Mouse (Mus musculus): ENCODE data around the gene Gm28038. TPM values are rescaled to one million over a fixed set of nuclear protein-coding genes. Genes with fewer than 3 reads are reported as not detected.

The Gm28038 gene
- polyA plus RNA-seq, 3 experiments from 2014 or later: 7.1 TPM; not detected in 2

GRCm38 (mm10) chr2:30286192-30287026 is 5.6 kb downstream of the Gm28038 start, which contains the start of the genes Dolk and Nup188:
Gene Dolk, minus strand, starts transcription at chr2:30286334.
Gene Nup188, plus strand, starts transcription at chr2:30286397.
- ATAC-seq: peak; percentile 93

GRCm38 (mm10) chr2:30287027-30287373 is 6.2 kb downstream of the Gm28038 start:
- ATAC-seq: no peak

GRCm38 (mm10) chr2:30299525-30299924 is 18.7 kb downstream of the Gm28038 start:
- ATAC-seq: no peak

- no peak for ATAC-seq
Measured at GRCm38 (mm10) chr2:30299966-30300365, 19.1 kb downstream of the Gm28038 start.

DNA sequence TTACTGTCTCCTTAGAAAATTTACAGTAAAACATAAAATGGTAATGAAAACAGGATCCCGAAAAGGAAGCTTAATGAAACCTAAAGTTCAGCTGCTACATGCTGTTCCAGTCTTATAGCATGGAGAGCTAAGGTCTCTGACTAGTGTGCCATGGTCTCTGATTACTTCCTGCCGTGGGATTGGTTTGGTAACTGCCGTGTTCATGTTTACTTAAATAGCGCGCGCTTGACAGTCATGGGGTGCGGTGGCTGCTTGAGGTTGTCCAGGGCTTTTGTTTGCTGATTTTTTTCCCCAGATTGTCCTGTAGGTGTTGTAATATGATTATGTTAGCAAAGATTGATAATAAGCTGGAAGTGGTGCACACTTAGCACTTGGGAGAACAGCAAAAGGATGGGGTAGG is 25.2 kb downstream of the Gm28038 start:
- ATAC-seq: no peak

- no peak for ATAC-seq
Measured at GRCm38 (mm10) chr2:30309351-30309750, 28.5 kb downstream of the Gm28038 start.

- ATAC-seq: no peak
Measured at GRCm38 (mm10) chr2:30311481-30311880, 30.6 kb downstream of the Gm28038 start.

- ATAC-seq: no peak
Measured at GRCm38 (mm10) chr2:30316136-30316535, 35.3 kb downstream of the Gm28038 start.

- ATAC-seq: no peak
Measured at GRCm38 (mm10) chr2:30316955-30317354, 36.1 kb downstream of the Gm28038 start.

DNA sequence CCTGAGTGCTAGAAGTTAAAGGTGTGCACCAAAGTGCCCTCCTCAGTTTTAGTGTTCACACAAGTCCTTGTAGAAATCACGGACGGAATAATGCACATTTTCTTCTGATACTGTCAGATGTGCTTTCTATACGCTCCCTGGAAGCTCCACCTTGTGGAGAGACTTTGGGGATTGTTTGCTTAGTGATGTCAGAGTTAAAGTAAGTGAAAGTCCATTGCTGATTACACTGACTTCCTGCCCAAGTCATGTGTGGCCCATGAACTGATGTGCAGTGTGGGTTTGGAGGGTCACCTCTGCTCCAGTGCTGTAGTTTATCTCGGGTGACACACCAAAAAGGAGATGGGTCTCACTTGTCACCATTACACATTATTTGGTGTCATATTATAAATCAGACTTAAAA is 38.4 kb downstream of the Gm28038 start:
- no peak for ATAC-seq

DNA sequence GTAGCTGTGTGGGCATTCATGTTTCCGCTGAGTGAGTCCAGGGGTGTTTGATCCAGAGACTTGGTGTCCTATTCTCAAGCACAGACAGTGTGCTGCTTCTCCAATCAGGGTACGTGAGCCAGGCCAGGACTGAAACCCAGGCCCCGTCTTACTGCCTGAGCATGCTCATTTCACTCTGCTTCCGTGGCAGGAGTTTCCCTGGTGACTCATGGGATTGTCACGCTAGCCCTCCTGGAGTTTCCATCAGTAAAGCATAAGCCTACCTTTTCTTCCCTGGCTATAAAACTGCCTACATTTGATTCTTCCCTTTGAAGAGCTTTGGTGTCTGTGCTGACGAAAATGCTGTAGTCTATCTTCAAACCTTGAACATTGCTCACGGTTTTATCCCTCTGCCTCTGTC is 42.3 kb downstream of the Gm28038 start:
- ATAC-seq: no peak

GRCm38 (mm10) chr2:30325296-30325695 is 44.5 kb downstream of the Gm28038 start:
- ATAC-seq: no peak

GRCm38 (mm10) chr2:30327276-30327675 is 46.4 kb downstream of the Gm28038 start:
- ATAC-seq: no peak

DNA sequence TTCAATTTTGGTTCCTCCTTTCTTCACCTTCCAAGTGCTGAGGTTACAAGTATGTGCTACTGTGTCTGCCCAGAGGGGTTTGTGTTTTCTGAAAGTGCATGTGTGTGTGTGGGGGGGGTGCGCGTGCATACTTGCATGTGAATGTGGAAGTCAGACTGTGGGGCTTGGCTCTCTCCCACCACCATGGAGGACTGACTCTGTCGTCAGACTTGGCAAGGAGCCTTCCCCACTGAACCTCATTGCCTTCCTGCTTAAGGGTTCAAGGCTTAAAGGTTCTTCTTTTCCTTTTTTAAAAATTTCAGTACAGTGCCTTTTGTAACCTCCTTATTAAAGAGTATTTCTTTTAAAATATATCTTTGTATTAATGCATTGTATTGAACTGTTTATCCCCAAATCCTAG is 47.9 kb downstream of the Gm28038 start:
- ATAC-seq: no peak

DNA sequence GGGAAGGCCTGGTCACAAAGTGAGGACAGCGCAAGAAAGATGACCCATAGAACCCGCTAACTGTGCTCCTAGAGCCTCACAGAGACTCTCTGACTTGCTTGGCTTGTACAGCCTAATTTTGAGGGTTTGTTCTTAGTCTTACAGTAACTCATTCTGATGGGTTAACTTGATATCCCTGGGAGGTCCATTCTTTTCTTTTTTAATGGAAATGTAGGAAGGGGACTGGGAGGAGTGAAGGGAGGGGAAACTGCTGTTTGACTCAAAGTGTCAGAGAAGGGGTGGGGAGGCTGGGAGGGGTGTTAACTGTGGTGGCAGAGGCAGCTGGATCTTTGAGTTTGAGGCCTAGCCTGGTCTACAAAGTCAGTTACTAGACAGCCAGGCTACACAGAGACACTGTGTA is 54.5 kb downstream of the Gm28038 start:
- ATAC-seq: no peak

DNA sequence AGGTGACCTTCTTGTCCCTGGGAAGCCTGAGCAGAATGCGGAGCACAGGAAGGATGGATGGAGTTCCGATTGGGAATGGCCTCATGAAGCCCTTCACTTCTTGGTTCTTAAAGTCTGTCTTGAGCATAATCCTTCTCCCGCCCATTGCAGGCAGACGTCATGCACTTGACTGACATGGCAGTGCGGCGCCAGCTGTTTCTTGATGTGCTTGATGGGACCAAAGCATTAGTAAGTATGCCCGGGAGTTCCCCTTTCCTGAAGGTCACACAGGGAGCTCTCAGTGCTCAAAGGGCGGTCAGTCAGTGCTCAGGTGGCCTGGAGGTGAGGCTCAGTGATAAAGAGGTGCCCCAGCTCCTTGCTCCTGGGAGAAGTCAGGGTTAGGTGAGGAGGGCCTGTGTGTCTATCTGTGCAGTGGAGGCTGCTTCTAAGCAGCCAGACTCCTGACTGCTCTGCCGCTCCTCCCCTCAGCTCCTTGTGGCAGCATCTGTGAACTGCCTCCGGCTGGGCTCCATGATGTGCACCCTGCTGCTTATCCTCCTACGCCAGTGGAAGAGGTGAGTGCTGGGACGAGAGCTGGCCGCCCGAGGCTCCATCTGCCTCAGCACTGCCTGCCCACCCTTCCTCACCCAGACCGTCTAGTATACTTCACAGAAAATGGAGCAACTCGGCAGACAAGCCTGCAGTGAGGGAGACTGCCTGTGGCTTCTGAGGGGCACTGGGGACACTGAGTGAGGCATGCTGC is 55.5 kb downstream of the Gm28038 start:
- no peak for ATAC-seq

- no peak for ATAC-seq
Measured at GRCm38 (mm10) chr2:30337179-30337578, 56.3 kb downstream of the Gm28038 start.

DNA sequence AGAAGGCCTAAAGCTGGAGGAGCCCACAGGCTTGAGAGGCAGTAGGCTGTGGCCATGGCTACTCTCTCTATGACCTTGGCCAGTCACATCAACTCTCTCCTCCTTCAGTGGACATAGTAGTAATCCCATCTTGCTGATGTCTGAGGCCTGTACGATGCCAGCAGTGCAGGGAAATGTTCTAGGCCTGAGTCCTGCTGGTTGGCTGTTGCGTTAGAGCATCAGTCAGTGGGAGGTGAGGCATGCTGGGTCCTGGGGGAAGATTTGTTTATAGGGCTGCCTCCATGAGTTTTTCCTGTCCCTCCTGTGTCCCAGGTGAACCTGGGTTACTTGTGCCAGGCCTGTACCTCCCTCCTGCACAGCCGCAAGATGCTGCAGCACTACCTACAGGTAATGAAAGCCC is 61.2 kb downstream of the Gm28038 start:
- ATAC-seq: no peak

DNA sequence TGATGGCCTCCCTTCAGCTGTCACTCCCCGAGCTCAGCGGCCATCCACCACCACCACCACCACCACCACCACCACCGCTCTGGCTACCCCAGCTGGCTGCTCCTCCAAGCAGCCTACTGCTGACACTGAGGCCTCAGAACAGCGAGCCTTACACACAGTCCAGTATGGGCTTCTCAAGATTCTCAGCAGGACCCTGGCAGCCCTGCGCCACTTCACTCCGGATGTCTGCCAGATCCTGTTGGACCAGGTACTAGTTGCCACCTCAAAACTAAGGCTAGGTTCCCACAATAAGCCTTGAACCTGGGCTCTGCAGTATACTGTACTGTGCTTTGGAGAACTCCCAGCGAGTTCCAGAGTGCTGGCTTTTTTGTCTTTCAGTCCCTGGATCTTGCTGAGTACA is 61.7 kb downstream of the Gm28038 start:
- no peak for ATAC-seq

GRCm38 (mm10) chr2:30343601-30344137 is 62.8 kb downstream of the Gm28038 start:
- ATAC-seq: no peak

DNA sequence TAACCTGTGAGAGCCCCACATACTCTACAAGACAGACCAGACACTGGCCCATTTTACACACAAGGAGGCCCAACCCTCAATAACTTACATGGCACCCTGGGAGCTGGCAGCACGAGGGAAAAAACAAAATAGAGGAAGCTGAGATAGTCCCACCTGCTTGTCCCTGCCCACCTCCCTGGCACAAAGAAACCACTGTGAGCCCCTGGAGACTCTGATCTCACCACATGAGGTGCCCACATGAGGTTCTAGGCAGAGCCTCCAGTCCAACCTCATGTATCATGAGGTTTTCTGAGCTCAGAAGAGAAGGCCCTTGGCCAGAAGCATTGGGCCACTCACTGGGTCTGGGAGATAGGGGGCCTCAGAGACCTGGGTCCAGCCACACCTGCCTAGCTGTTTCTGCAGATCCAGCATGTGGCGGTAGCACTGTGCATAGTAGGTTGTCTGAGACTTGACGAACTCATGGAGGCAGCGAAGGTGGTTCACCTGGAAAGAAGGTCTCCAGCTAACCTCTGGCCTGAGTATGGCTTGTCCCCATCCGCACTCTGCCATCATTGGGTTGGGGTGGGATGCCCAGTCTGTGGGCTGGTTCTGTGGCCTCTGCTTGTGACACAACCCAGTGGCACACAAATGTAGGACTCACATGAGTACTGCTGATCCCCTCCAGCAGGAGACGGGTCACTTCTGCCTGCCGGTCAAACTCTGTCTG is 65.3 kb downstream of the Gm28038 start:
- no peak for ATAC-seq

DNA sequence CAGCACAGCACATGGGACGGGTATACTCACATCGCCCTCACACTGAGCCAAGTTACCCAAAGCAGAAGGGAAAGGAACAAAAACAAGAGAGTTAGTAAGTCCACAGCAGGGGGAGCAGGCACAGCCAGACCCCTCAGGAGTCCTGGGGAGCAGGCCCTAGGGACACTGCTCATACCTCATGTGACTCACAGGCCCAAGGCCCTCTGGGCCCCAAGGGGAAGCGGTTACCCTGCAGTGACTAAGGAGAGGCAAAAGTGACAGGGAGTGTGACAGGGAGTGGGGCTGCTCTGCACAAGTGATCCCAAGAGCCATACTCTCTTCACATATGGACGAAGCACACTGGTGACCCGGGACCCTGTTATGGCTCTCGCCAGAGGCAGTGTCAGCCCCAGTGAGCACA is 68.4 kb downstream of the Gm28038 start:
- no peak for ATAC-seq
